Mouse (Mus musculus) granulocyte monocyte progenitor cell, adult 5-6 weeks (primary cell): Measurements from ENCODE around the gene Olfr1493-ps1. TPM values are rescaled to one million over a fixed set of nuclear protein-coding genes. Genes with fewer than 3 reads are reported as not detected.

ENCODE experiments used
- ATAC-seq: replicated peaks from 2 replicates; pipeline ENCODE4 v1.8.0; 2016; ENCODE audit warnings: mild to moderate bottlenecking, moderate TSS enrichment, inconsistent platforms; ENCODE audit not compliant: poor library complexity, severe bottlenecking
- total RNA-seq, 2 experiments: library from RNA; stranded (forward) in 1 of 2; stranded (reverse) in 1 of 2; fragments of 200-712, 200-1000 nt in 1 of 2; fragments of >200 nt in 1 of 2; fragmentation: Nextera tagmentation in 1 of 2; gene quantifications; 2 replicates each; pipeline ENCODE4 v1.2.3; 2014 to 2017

Gene Olfr1493-ps1
- total RNA-seq (2014; fragmentation: Nextera tagmentation) (not detected in 2 replicates), total RNA-seq (2017) (not detected in 2 replicates)

DNA sequence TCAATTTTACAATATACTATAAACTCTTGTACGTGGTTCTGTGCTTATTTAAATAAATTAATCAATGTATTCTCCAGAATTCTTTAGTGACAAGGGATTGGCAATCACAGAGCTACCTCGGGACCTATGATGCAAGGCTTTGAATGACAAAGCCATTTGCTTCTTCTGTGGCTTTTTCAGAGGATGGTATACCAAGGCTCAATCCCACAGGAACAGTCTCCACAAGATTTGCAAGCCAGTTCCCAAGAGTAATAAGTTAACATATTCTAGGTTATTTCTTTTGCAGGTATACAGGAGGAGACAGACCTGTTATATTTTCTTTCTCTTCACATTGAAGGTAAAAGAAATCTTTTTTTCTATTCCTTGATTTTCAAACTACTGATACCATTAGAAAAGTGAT, at the start of gene Olfr1493-ps1:
Gene Olfr1493-ps1 (plus strand): TSS at position 301 of the 400 bp plus-strand sequence.
- ATAC-seq = no peak

DNA sequence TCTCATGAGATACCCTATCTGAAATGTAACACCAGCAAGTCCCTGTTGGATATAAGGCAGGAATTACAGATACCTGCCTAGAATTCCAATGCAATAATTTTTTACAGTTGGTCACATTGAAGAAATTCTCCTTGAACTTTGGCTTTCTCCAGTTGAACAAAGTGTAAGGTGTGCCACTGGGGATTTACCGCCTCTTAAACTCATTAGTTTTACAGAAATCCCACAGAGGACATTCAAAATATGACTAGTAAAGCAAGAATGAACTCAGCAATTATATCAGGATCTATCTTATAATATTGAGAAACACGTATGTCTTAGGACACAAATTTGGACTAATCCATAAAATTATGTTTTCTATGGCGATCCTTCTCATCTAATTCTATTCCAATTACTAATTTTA, 26.1 kb upstream of the Olfr1493-ps1 start, which contains the start of gene Olfr1491:
Gene Olfr1491 (plus strand): TSS at position 301 of the 400 bp plus-strand sequence.
- no peak for ATAC-seq

DNA sequence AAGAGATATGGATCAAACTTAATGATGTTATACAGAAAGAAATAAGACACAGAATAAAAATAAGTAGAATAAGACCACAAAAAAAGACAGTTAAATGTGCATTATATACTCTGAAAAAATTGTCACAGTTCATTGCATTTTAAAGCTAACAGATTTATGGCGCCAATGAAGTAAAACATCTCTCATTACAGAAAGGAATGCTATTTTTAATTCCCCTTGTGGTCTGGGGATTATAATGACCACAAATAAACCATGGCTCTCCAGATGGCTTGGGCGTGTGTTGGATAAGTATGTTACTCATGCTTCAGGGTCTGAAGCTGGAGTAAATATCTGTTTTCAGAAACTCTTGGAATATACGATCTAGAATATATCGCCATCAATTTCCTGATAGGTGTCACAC, 16.4 kb downstream of the Olfr1493-ps1 start, which contains the start of gene Olfr1494:
Gene Olfr1494 (plus strand): TSS at position 301 of the 400 bp plus-strand sequence.
- no peak for ATAC-seq

DNA sequence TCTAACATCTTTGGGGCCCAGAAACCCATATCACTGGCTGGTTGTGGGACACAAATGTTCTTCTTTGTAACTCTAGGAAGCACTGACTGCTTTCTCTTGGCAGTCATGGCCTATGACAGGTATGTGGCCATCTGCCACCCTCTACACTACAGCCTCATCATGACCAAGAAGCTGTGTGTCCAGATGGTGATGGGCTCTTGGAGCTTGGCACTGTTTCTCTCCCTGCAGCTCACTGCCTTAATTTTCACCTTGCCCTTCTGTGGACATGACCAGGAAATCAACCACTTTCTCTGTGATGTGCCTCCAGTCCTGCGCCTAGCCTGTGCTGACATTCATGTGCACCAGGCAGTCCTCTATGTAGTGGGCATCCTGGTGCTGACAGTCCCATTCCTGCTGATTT, 26.3 kb downstream of the Olfr1493-ps1 start:
- no peak for ATAC-seq

DNA sequence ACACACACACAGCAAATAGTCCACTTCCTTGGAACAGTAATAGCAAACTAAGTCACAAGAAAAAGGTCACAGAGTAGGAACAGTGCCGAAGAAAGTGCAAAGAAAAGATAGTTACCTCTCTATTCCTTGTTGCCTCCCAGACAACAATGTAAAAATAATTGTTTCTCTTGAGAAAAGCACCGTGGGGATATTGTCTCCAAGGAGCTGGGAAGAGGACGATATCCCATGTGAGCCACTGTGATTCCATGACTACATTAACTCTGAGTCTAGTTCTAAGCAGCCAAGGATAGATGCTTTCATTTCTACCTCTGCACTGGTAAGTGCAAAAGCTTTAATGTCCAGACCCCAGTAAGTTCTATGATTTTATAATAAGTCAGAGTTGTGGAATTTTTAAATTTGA, 41.2 kb downstream of the Olfr1493-ps1 start, which contains the start of gene Olfr1495:
Gene Olfr1495 (plus strand): TSS at position 301 of the 400 bp plus-strand sequence.
- no peak for ATAC-seq

DNA sequence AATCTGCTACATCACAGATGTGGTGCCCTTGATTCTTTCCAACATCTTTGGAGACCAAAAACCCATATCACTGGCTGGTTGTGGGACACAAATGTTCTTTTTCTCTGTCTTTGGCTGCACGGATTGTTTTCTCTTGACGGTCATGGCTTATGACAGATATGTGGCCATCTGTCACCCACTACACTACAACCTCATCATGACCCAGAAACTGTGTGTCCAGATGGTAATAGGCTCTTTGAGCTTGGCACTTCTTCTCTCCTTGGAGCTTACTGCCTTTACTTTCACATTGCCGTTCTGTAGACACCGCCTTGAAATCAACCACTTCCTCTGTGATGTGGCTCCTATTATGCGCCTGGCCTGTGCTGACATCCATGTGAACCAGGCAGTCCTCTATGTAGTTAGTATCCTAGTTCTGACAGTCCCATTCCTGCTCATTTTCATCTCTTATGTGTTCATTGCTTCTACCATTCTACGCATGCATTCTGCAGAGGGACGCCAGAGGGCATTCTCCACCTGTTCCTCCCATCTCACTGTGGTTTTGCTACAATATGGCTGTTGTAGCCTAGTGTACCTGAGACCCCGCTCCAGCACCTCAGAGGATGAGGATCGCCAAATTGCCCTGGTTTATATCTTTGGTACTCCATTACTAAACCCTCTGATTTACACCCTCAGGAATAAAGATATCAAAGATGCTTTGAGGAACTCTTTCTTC, 45.6 kb downstream of the Olfr1493-ps1 start:
- ATAC-seq = no peak

DNA sequence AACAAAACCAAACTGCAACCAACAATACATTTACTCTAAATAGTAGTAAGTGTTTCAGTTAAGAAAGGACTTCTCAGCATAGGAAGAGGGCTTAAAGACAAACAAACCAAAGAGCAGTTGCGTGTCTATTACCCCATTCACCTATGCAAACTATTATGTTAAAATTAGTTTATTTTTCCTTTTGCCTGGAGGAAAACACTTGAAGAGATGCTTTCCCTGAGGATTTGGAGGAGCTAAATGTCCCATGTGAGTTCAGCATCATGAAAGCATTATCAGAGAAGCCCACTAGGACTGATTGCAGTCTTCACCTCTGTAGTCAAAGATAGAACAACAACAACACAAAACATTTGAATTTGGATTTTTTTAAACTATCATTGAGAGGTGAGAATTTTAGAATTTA, 54.5 kb downstream of the Olfr1493-ps1 start, which contains the start of gene Olfr1496:
Gene Olfr1496 (plus strand): TSS at position 301 of the 400 bp plus-strand sequence.
- no peak for ATAC-seq

Other genes with a start within 250 kb of the Olfr1493-ps1 start
- not detected in 2 replicates for gene Olfr1475, start 243.1 kb upstream of the Olfr1493-ps1 start, total RNA-seq (2014; fragmentation: Nextera tagmentation)
- not detected in 2 replicates for gene Olfr1475, start 243.1 kb upstream of the Olfr1493-ps1 start, total RNA-seq (2017)
- gene Olfr1477, start 222.7 kb upstream of the Olfr1493-ps1 start, total RNA-seq (2014; fragmentation: Nextera tagmentation) = not detected in 2 replicates
- gene Olfr1477, start 222.7 kb upstream of the Olfr1493-ps1 start, total RNA-seq (2017) = not detected in 2 replicates
- gene Olfr1480, start 195.4 kb upstream of the Olfr1493-ps1 start, total RNA-seq (2014; fragmentation: Nextera tagmentation) = not detected in 2 replicates
- gene Olfr1480, start 195.4 kb upstream of the Olfr1493-ps1 start, total RNA-seq (2017) = not detected in 2 replicates
- gene Olfr1484, start 139.8 kb upstream of the Olfr1493-ps1 start, total RNA-seq (2014; fragmentation: Nextera tagmentation) = not detected in 2 replicates
- gene Olfr1484, start 139.8 kb upstream of the Olfr1493-ps1 start, total RNA-seq (2017) = not detected in 2 replicates
- gene Olfr1487, start 105.9 kb upstream of the Olfr1493-ps1 start, total RNA-seq (2014; fragmentation: Nextera tagmentation) = not detected in 2 replicates
- gene Olfr1487, start 105.9 kb upstream of the Olfr1493-ps1 start, total RNA-seq (2017) = not detected in 2 replicates
- not detected in 2 replicates for gene Olfr1489, start 91.7 kb upstream of the Olfr1493-ps1 start, total RNA-seq (2014; fragmentation: Nextera tagmentation)
- not detected in 2 replicates for gene Olfr1489, start 91.7 kb upstream of the Olfr1493-ps1 start, total RNA-seq (2017)
- not detected in 2 replicates for gene Olfr1490, start 72.2 kb upstream of the Olfr1493-ps1 start, total RNA-seq (2014; fragmentation: Nextera tagmentation)
- not detected in 2 replicates for gene Olfr1490, start 72.2 kb upstream of the Olfr1493-ps1 start, total RNA-seq (2017)
- not detected in 2 replicates for gene Olfr1491, start 26.0 kb upstream of the Olfr1493-ps1 start, total RNA-seq (2014; fragmentation: Nextera tagmentation)
- gene Olfr1491, start 26.0 kb upstream of the Olfr1493-ps1 start, total RNA-seq (2017) = not detected in 2 replicates
- not detected in 2 replicates for gene Olfr1494, start 16.4 kb downstream of the Olfr1493-ps1 start, total RNA-seq (2014; fragmentation: Nextera tagmentation)
- not detected in 2 replicates for gene Olfr1494, start 16.4 kb downstream of the Olfr1493-ps1 start, total RNA-seq (2017)
- gene Olfr1495, start 41.3 kb downstream of the Olfr1493-ps1 start, total RNA-seq (2014; fragmentation: Nextera tagmentation) = not detected in 2 replicates
- not detected in 2 replicates for gene Olfr1495, start 41.3 kb downstream of the Olfr1493-ps1 start, total RNA-seq (2017)
- not detected in 2 replicates for gene Olfr1496, start 54.6 kb downstream of the Olfr1493-ps1 start, total RNA-seq (2014; fragmentation: Nextera tagmentation)
- not detected in 2 replicates for gene Olfr1496, start 54.6 kb downstream of the Olfr1493-ps1 start, total RNA-seq (2017)
- not detected in 2 replicates for gene Olfr1497, start 74.9 kb downstream of the Olfr1493-ps1 start, total RNA-seq (2014; fragmentation: Nextera tagmentation)
- gene Olfr1497, start 74.9 kb downstream of the Olfr1493-ps1 start, total RNA-seq (2017) = not detected in 2 replicates
- gene Olfr1499, start 96.2 kb downstream of the Olfr1493-ps1 start, total RNA-seq (2014; fragmentation: Nextera tagmentation) = not detected in 2 replicates
- gene Olfr1499, start 96.2 kb downstream of the Olfr1493-ps1 start, total RNA-seq (2017) = not detected in 2 replicates
- not detected in 2 replicates for gene Olfr1500, start 107.2 kb downstream of the Olfr1493-ps1 start, total RNA-seq (2014; fragmentation: Nextera tagmentation)
- not detected in 2 replicates for gene Olfr1500, start 107.2 kb downstream of the Olfr1493-ps1 start, total RNA-seq (2017)
- not detected in 2 replicates for gene Olfr1501, start 127.4 kb downstream of the Olfr1493-ps1 start, total RNA-seq (2014; fragmentation: Nextera tagmentation)
- not detected in 2 replicates for gene Olfr1501, start 127.4 kb downstream of the Olfr1493-ps1 start, total RNA-seq (2017)
- not detected in 2 replicates for gene Olfr1502, start 138.5 kb downstream of the Olfr1493-ps1 start, total RNA-seq (2014; fragmentation: Nextera tagmentation)
- gene Olfr1502, start 138.5 kb downstream of the Olfr1493-ps1 start, total RNA-seq (2017) = not detected in 2 replicates
- not detected in 2 replicates for gene Olfr1504, start 174.7 kb downstream of the Olfr1493-ps1 start, total RNA-seq (2014; fragmentation: Nextera tagmentation)
- gene Olfr1504, start 174.7 kb downstream of the Olfr1493-ps1 start, total RNA-seq (2017) = not detected in 2 replicates
- gene Olfr1505, start 190.3 kb downstream of the Olfr1493-ps1 start, total RNA-seq (2014; fragmentation: Nextera tagmentation) = not detected in 2 replicates
- not detected in 2 replicates for gene Olfr1505, start 190.3 kb downstream of the Olfr1493-ps1 start, total RNA-seq (2017)